In genomic region chr4:109131256-109131872, GRCm38 (mm10) we compare ENCODE assay signal across 18 mouse cellular contexts.
DNase-seq lines count a peak whose midpoint lies in the region; TF ChIP-seq lines count a peak whose summit lies in the region.
"Had no signal": no experiment of that assay in that cellular context is flagged by ENCODE, and none has a peak within 500 bp of the region (broad histone marks: within the 10 kb centered on the region; RNA-seq: fewer than 3 reads in every experiment).

No protein-coding gene starts in this region.

- intact Hi-C loops in gastrocnemius, adult 2 months (cut with DNase I): no loop called here
- intact Hi-C loops in gastrocnemius, postnatal 14 days (cut with DNase I; ENCODE audit: low total_unique reads): no loop called here

- H3K27ac ChIP-seq in gastrocnemius, adult 2 months: peak overlapping the region; percentile 35
- H3K27ac ChIP-seq: embryonic facial prominence, embryonic 10.5 days; forebrain, embryonic 10.5 days; heart, adult 2 months; hindbrain, embryonic 10.5 days; hindbrain, embryonic 14.5 days; intestine, embryonic 15.5 days had no signal

- DNase-seq in gastrocnemius, adult 2 months: no peak
- no peak for DNase-seq in gastrocnemius, postnatal 14 days
- peak; percentile 40 for DNase-seq in lung, postnatal 25 days (ENCODE audit: low spot score)
- DNase-seq in lung, postnatal 4 days: no peak
- DNase-seq in R1 (ENCODE audit: low read depth, low spot score): peak; percentile 85
- no peak for DNase-seq in liver
- DNase-seq in retina, postnatal 1 day: no peak
- DNase-seq: adrenal gland, postnatal 25 days; cerebellum, adult 2 months; cerebellum, postnatal 10 days; heart, adult 2 months had no signal

- no peak overlapping the region for H3K4me3 ChIP-seq in gastrocnemius, adult 2 months
- H3K4me3 ChIP-seq: embryonic facial prominence, embryonic 10.5 days; erythroblast, embryonic 14.5 days; forebrain, embryonic 10.5 days; heart, adult 2 months; heart, embryonic 12.5 days; hindbrain, embryonic 10.5 days; intestine, embryonic 15.5 days had no signal

- TF ChIP-seq CTCF in gastrocnemius, adult 2 months (IDR thresholded peaks at IDR 0.05): no peak

Comparison
In these comparisons a context has a peak if more than half of its experiments do, and no peak if none do; other contexts are left out.
1. DNase-seq: peak in lung, postnatal 25 days (single experiment) and R1 (single experiment); none in gastrocnemius, adult 2 months (single experiment), gastrocnemius, postnatal 14 days (single experiment), lung, postnatal 4 days (0 of 2), liver (single experiment) and retina, postnatal 1 day (single experiment).